Mouse (Mus musculus): ENCODE data around the gene Wdr83os.

DNA sequence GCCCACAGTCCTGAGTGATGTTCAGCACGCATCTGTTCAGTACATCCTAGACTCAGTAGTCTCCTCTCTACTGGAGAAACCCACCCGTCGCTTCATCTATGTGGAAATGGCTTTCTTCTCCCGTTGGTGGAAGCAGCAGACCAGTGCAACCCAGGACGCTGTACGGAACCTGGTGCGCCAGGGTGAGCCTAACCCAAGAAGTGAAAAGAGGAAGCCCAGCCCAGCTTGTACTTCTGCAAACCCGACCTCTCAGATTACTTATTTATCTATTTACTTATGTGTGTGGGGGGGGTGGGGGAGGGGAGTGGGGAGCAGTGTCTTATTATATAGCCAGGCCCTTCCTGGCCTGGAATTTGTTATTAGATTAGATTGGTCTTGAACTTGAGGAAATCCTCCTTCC lies 4.1 kb downstream of the Wdr83os start:
- TF ChIP-seq CTCF (IDR thresholded peaks at IDR 0.05; ENCODE audit: low read depth) = no peak
- no peak for TF ChIP-seq EP300 (IDR thresholded peaks at IDR 0.05; ENCODE audit: low read depth)
